Mouse (Mus musculus): ENCODE results near the gene Foxn3. TPM values are rescaled to one million over a fixed set of nuclear protein-coding genes. Genes with fewer than 3 reads are reported as not detected.

Foxn3 gene
- 13.9 TPM for polyA plus RNA-seq (2014; fragmentation: Illumina TruSeq; extraction: RNeasy Lipid Tissue Mini Kit (QIAGEN cat#74804); ENCODE audit: low read depth, low replicate concordance)

GRCm38 (mm10) chr12:99563219-99564059 lies at the start of gene Foxn3:
Foxn3 (minus strand) TSS chr12:99563582.

